In genomic region chr16:17209404-17209960, GRCm38 (mm10) we compare ENCODE assay signal across 9 mouse cellular contexts. TPM values are rescaled to one million over a fixed set of nuclear protein-coding genes. Genes with fewer than 3 reads are reported as not detected.
A peak's percentile ranks its signal among the peaks of the same experiment; 100 is the strongest.
DNase-seq lines count a peak whose midpoint lies in the region; ATAC-seq lines count a peak whose summit lies in the region.
"Had no signal": no experiment of that assay in that cellular context is flagged by ENCODE, and none has a peak within 500 bp of the region (broad histone marks: within the 10 kb centered on the region; RNA-seq: fewer than 3 reads in every experiment).

No protein-coding gene starts in this region.

- H3K36me3 ChIP-seq in heart, embryonic 13.5 days, result no peaks in the 10 kb centered on the region
- no peaks in the 10 kb centered on the region for H3K36me3 ChIP-seq in hindbrain, embryonic 14.5 days (replicated peaks; ENCODE audit: control insufficient read depth, insufficient read depth)

- H3K27me3 ChIP-seq in heart, embryonic 13.5 days (replicated peaks), result peaks cover 51% of the 10 kb centered on the region
- 0 out of 2 replicates have a peak, but pooled peaks cover 4% of the 10 kb centered on the region for H3K27me3 ChIP-seq in hindbrain, embryonic 14.5 days (ENCODE audit: control insufficient read depth, insufficient read depth, low read length)

- no peak overlapping the region for H3K27ac ChIP-seq in heart, embryonic 13.5 days (replicated peaks)
- H3K27ac ChIP-seq in hindbrain, embryonic 14.5 days, result peak overlapping the region; percentile 86

- H3K9ac ChIP-seq in heart, embryonic 13.5 days, result peak overlapping the region; percentile 77
- H3K9ac ChIP-seq in hindbrain, embryonic 14.5 days, result peak overlapping the region; percentile 65

- peaks cover 21% of the 10 kb centered on the region for H3K4me1 ChIP-seq in heart, embryonic 13.5 days
- H3K4me1 ChIP-seq in hindbrain, embryonic 14.5 days (replicated peaks; ENCODE audit: control insufficient read depth, insufficient read depth, low read length), result peaks cover 17% of the 10 kb centered on the region

- intact Hi-C loops in heart, postnatal 10 days (cut with DNase I), result loop anchor here (1.0 kb wide), 2 partner anchors 62 to 67 kb away; partner anchors contain the start of gene Tmem191c

- peak overlapping the region; percentile 67 for H3K4me3 ChIP-seq in heart, embryonic 13.5 days
- peak overlapping the region; percentile 44 for H3K4me3 ChIP-seq in hindbrain, embryonic 14.5 days (replicated peaks; ENCODE audit: low read length)

- no peaks in the 10 kb centered on the region for H3K9me3 ChIP-seq in heart, embryonic 13.5 days
- no peaks in the 10 kb centered on the region for H3K9me3 ChIP-seq in hindbrain, embryonic 14.5 days (ENCODE audit: control insufficient read depth, low read length)

- WGBS in heart, embryonic 13.5 days, result 3% methylated on average over 37 of the region's 37 CpGs
- WGBS in hindbrain, embryonic 14.5 days, result 2% methylated on average over 37 of the region's 37 CpGs

- no peak for ATAC-seq in heart, embryonic 13.5 days (ENCODE audit: extremely low read depth, insufficient number of reproducible peaks, low FRiP score, low TSS enrichment)
- ATAC-seq in hindbrain, embryonic 14.5 days (ENCODE audit: low FRiP score), result peak; percentile 1; the same call in 1 of the 2 replicates

- H3K4me2 ChIP-seq in heart, embryonic 13.5 days, result peak overlapping the region; percentile 100
- peak overlapping the region; percentile 92 for H3K4me2 ChIP-seq in hindbrain, embryonic 14.5 days (replicated peaks)

- no peak for DNase-seq in heart, postnatal 10 days
- peak; percentile 28 to 58 for DNase-seq in urinary bladder, postnatal 4 days (ENCODE audit: low spot score in 2 of 2)
- DNase-seq in urinary bladder, postnatal 10 days (ENCODE audit: low spot score), result no peak
- peak; percentile 30 for DNase-seq in hindbrain, embryonic 14.5 days (ENCODE audit: low spot score)
- DNase-seq in lung, postnatal 10 days, result peak; percentile 10
- no peak for DNase-seq in Muller cell, postnatal 12 days (ENCODE audit: inconsistent ontology term)
- DNase-seq in layer of hippocampus, postnatal 10 days (ENCODE audit: low spot score in 2 of 2), result no peak

RNA-seq across cellular contexts. Expression of gene Rimbp3, which starts 1.1 kb away (rescaled TPM):
- polyA plus RNA-seq in heart, embryonic 13.5 days (2015; fragmentation: Nextera tagmentation; extraction: Ambion mirVana), result 0.17 and 0.18 TPM in 2 replicates
- total RNA-seq in heart, postnatal 10 days (2021), result under 1 TPM; 0.19 to 0.27 TPM
- polyA plus RNA-seq in hindbrain, embryonic 14.5 days (2014; fragmentation: Nextera tagmentation; extraction: Ambion mirVana), result 2.0 and 2.2 TPM in 2 replicates
- total RNA-seq in layer of hippocampus, postnatal 10 days (2021), result 1 to 10 TPM; 2.7 to 2.9 TPM
- total RNA-seq: adrenal gland, postnatal 36 days had no signal

RNA-seq across cellular contexts. Expression of gene Ube2l3, which starts 7.0 kb away (rescaled TPM):
- 292 and 303 TPM in 2 replicates for polyA plus RNA-seq in heart, embryonic 13.5 days (2015; fragmentation: Nextera tagmentation; extraction: Ambion mirVana)
- total RNA-seq in heart, postnatal 10 days (2021), result 100 to 1,000 TPM; 133 to 137 TPM
- 278 and 290 TPM in 2 replicates for polyA plus RNA-seq in hindbrain, embryonic 14.5 days (2014; fragmentation: Nextera tagmentation; extraction: Ambion mirVana)
- total RNA-seq in layer of hippocampus, postnatal 10 days (2021), result 100 to 1,000 TPM; 173 to 178 TPM

RNA-seq across cellular contexts. Expression of gene Hic2, which starts 23.9 kb away (rescaled TPM):
- 4.1 and 4.6 TPM in 2 replicates for polyA plus RNA-seq in heart, embryonic 13.5 days (2015; fragmentation: Nextera tagmentation; extraction: Ambion mirVana)
- total RNA-seq in heart, postnatal 10 days (2021), result 1 to 10 TPM; 3.7 to 4.1 TPM
- 5.1 and 5.5 TPM in 2 replicates for polyA plus RNA-seq in hindbrain, embryonic 14.5 days (2014; fragmentation: Nextera tagmentation; extraction: Ambion mirVana)
- 1 to 10 TPM; 6.1 to 6.2 TPM for total RNA-seq in layer of hippocampus, postnatal 10 days (2021)

Comparison
In these comparisons a context has a peak if more than half of its experiments do, and no peak if none do; other contexts are left out.
1. DNase-seq: peak in urinary bladder, postnatal 4 days (2 of 2), hindbrain, embryonic 14.5 days (single experiment) and lung, postnatal 10 days (single experiment); none in heart, postnatal 10 days (0 of 2), urinary bladder, postnatal 10 days (single experiment), Muller cell, postnatal 12 days (single experiment) and layer of hippocampus, postnatal 10 days (0 of 2).